Mouse (Mus musculus): ENCODE data around the gene Trappc13. TPM values are rescaled to one million over a fixed set of nuclear protein-coding genes. Genes with fewer than 3 reads are reported as not detected.

Gene Trappc13
- polyA plus RNA-seq, 1 experiment from 2014 or later = 66.2 TPM

GRCm38 (mm10) chr13:104094531-104095385 is 83.5 kb downstream of the Trappc13 start:
- H3K4me3 ChIP-seq (ENCODE audit: low read depth, low read length) = no peak overlapping the region
- no peak overlapping the region for H3K4me2 ChIP-seq (replicated peaks; ENCODE audit: low read depth, low read length)
- no peaks in the 10 kb centered on the region for H3K9me3 ChIP-seq (ENCODE audit: control insufficient read depth, low read depth, low read length)
- 85% methylated on average over 11 of the region's 11 CpGs for WGBS
- H3K27ac ChIP-seq (ENCODE audit: low read length) = no peak overlapping the region
- no peaks in the 10 kb centered on the region for H3K27me3 ChIP-seq (ENCODE audit: control insufficient read depth, insufficient read depth, low read length)
- no peaks in the 10 kb centered on the region for H3K36me3 ChIP-seq (ENCODE audit: control insufficient read depth, insufficient read depth, low read length)
- no peak overlapping the region for H3K9ac ChIP-seq (replicated peaks; ENCODE audit: low read depth, low read length)
- H3K4me1 ChIP-seq (ENCODE audit: control insufficient read depth, insufficient read depth, low read length) = no peaks in the 10 kb centered on the region
- no peak for ATAC-seq (ENCODE audit: insufficient number of reproducible peaks, insufficient read depth, low FRiP score, low read depth)

Other genes with a start within 250 kb of the Trappc13 start
- gene Nln, start 68.9 kb downstream of the Trappc13 start, polyA plus RNA-seq (2014; fragmentation: Nextera tagmentation; extraction: Ambion mirVana) = 22.9 and 26.6 TPM in 2 replicates
- gene Sgtb, start 68.7 kb downstream of the Trappc13 start, polyA plus RNA-seq (2014; fragmentation: Nextera tagmentation; extraction: Ambion mirVana) = 6.0 and 7.2 TPM in 2 replicates
- gene Trim23, start 328 bp upstream of the Trappc13 start, polyA plus RNA-seq (2014; fragmentation: Nextera tagmentation; extraction: Ambion mirVana) = 18.9 and 19.3 TPM in 2 replicates
- 61.1 and 69.2 TPM in 2 replicates for gene Cenpk, start 50.1 kb upstream of the Trappc13 start, polyA plus RNA-seq (2014; fragmentation: Nextera tagmentation; extraction: Ambion mirVana)
- 15.1 and 16.0 TPM in 2 replicates for gene Ppwd1, start 50.4 kb upstream of the Trappc13 start, polyA plus RNA-seq (2014; fragmentation: Nextera tagmentation; extraction: Ambion mirVana)
- 5.0 and 6.4 TPM in 2 replicates for gene Adamts6, start 109.4 kb upstream of the Trappc13 start, polyA plus RNA-seq (2014; fragmentation: Nextera tagmentation; extraction: Ambion mirVana)

Data from stomach, embryonic 14.5 days (tissue).